Mouse (Mus musculus): Measurements from ENCODE around the gene Gfod1.
A peak's percentile ranks its signal among the peaks of the same experiment; 100 is the strongest.

The Gfod1 gene

DNA sequence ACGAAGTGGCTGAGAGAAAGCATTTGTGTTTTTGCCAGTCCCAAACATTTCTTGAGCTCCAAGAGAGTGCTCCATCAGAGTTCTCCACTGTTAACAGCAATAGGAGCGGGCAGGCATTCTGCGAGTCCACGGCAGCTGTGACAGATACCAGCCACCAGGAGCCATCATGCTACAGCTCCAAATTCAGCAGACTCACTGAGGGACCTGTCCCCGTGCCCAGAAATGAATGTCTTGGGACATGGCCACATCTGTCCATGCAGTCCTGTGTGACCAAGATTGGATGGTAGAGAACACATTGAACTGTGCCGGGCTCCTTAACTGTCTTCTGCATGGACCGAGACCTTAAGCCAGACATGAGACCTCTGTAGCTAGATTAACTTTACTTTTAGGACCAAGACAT lies 100.7 kb downstream of the Gfod1 start:
- DNase-seq (ENCODE audit: low read depth, low spot score) = no peak

DNA sequence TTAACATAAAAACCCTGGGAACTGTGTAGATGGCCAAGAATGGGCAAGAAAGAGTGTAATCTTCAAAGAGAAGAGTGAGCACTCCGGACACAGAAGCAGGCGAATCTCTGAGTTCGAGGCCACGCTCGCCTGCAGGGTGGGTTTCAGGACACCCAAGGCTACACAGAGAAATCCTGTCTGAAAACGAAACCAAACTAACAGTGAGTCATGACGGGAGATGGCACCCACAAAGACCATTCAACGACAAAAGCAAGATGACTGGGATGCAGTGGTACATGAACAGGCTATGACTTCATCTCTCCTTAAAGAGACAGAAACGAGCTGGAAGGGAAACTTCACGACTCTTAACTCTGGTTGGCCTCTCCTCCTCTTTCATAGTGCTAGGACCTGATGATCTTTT lies 101.6 kb downstream of the Gfod1 start:
- DNase-seq (ENCODE audit: low read depth, low spot score) = no peak

DNA sequence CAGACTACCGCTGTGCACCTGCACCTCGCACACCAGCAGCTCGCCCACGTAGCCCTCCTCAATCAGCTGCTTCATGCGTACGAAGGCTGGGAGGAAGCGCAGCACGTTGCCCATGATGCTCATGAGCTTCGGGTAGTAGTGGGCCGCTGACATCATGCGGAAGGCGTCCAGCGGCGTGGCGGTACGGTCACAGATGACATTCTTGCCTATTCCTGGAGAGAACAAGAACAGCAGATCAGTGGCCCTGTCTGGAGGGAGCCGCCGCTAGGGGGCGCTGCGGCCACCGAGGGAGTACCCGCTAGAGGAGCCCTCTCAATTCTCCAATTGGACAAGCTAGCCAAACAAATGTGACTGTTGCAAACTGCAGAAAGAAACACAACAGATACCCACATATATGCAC lies 102.9 kb downstream of the Gfod1 start:
- DNase-seq (ENCODE audit: low read depth, low spot score) = peak; percentile 70

DNA sequence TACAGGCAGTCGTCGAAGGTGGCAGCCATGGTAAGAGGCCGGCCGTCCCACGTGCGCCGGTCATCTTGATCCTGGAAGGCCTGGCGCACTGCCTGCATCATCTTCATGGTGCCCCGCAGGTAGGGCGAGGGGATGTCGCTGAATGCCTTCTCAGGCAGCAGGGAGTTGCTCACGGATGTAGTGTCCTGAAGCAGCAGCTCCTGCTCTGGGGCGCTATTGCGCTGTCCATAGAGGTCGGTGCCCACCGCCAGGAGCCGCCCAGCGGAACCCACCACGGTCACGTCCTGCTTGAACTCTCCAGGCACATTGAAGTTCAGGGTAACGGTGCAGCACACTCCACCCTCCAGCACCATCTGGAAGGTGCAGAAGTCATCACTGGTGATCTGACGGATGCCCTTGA lies 103.5 kb downstream of the Gfod1 start:
- peak; percentile 49 for DNase-seq (ENCODE audit: low read depth, low spot score)

DNA sequence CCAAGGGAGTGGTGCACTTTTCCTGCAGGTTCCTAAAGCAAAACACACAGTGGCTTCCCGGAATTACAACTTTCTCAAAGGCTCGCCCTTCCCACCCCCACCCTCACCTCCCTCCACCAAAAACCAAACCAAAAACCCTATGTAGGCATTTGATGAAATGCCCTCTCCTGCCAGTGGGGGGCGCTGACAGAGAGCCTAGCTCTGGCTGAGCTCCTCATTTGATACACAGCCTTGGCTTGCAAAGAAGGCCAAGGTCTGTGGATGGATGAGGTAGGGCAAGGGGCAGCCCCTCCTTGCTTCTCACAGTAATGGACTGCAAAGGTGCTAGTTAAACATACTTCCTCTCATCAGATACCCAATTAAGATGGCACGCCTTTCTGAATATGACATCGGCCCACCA lies 104.2 kb downstream of the Gfod1 start:
- peak; percentile 62 for DNase-seq (ENCODE audit: low read depth, low spot score)

DNA sequence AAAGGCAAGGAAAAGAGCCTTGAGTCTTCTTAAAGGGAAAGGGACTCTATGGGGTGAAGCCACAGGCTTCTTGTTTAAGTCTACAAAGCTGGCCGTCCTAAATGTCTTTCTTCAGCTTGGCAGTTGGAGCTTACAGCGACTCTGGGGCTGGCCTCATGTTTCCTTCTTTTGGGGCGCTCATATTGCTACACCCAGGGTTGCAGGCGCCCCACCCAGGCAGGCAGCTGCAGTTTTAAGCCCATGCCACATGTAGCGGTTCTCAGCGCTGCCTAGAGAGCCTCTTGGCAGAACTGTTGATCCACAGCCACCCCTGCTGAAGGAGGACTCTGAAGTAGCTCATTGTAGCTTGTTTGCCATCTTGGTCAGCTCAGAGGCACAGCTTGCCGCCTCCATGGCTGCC lies 104.7 kb downstream of the Gfod1 start:
- DNase-seq (ENCODE audit: low read depth, low spot score) = no peak

DNA sequence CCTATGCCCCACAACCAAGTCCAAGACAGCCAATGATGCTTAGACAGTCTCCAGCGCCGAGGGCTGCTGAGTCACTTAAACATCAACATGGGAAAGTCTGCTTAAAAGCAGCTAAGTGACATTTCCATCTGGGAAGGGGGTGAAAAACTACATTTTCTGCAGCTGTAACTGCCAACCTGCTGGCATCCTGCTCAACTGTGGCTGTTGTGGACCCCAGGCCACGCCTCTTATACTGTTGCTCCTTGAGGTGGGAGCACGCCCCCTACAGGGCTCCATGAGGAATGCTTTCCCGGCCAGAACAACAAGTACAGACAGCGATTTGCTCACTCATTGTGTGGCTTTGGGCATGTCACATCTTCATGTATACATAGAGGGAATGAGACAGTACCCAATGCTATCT lies 106.8 kb downstream of the Gfod1 start:
- peak; percentile 65 for DNase-seq (ENCODE audit: low read depth, low spot score)

DNA sequence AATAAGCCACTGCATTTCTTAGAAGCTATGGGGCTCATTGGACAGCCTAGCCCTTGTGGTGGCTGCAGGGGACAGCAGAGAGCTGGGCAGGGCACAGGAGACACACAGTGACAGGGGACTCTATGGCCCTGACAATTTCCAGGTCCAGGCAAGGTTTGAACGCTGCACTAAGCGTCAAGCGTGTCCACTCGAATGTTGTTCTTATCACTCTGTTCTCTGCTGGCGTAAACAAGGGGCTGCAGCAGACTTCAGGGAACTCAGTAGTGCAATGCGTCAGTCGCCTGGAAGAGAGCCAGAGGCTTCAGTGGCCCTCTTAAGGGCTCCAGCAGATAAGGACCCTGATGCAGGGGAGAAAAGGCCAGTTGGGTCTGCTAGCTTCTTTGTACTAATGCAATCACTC lies 108.0 kb downstream of the Gfod1 start:
- DNase-seq (ENCODE audit: low read depth, low spot score) = no peak

DNA sequence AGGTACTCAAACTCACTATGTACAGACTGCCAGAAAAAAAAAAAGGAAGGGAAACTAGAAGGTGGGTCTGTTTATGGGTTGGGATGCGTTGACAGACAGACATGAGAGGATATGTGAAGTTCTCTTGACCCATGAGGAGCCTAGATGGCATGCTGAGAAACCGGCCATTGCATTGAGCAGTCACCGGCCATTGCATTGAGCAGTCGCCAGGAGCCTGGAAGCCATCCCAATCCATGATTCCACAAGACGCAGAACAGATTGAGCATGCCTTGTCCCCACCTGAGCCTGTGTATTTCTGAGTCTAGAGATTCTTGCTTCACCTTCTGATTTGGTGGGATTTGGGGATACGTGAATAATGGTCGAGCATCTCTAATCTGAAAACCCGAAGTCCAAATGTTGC lies 110.0 kb downstream of the Gfod1 start:
- no peak for DNase-seq (ENCODE audit: low read depth, low spot score)

DNA sequence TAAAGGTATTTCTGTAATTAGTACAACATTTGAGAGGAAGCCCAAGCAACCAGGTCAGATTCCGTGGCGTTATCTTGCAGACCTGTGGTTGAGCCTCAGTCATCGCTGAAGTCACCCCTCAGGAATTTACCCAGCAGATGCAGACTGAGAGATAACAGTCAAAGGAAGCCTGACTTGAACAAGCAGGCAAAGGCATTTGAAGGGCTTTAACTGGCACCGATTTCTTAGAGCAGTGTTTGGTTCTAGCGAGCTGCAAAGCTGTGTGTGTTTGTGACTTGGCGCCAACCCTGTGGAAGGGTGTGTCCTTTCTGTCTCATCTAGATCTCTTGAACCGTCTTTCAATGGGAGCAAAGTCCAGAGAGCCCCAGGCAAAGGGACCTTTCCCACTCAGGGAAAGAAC lies 110.7 kb downstream of the Gfod1 start:
- DNase-seq (ENCODE audit: low read depth, low spot score) = no peak

DNA sequence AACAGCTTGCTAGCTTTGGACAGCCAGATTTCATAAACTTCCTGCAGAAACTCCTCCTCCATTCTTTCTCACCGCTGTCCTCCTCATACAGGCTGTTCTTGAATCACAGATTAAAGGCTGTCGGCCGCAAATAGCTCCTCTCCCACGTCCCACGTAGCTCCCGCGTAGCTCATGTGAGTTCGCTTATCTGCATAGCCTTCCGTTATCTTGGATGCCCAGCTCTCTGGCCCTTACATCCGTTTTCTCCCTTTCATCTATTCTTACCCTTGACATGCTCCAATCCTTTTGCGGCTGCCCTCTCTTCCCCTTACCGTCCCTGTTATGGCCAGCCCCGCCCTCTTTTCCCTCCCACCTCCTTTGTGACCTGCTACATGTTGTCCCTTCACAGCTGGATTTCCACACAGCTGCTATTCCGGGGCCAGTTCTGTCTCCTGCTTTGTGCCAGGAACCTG lies 112.2 kb downstream of the Gfod1 start:
- no peak for DNase-seq (ENCODE audit: low read depth, low spot score)

DNA sequence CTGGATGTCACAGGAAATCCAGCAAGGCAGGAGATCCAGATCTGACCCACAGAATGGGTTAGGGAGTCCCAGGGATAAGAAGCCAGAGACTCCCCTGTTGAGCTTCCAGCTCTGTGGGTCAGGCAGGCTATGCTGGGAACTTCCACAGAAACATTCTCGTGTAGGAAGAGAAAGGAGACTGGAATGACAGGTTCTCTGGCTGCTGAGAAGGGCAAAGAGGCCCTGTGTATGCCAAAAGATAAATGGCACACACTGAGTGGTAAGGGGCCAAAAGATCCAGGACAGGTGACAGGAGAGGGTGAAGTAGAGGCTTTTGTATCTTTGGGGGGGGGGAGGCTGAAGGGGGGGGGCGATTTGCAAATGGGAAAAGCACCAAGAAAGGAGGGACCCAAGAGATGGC lies 112.7 kb downstream of the Gfod1 start:
- DNase-seq (ENCODE audit: low read depth, low spot score) = no peak

DNA sequence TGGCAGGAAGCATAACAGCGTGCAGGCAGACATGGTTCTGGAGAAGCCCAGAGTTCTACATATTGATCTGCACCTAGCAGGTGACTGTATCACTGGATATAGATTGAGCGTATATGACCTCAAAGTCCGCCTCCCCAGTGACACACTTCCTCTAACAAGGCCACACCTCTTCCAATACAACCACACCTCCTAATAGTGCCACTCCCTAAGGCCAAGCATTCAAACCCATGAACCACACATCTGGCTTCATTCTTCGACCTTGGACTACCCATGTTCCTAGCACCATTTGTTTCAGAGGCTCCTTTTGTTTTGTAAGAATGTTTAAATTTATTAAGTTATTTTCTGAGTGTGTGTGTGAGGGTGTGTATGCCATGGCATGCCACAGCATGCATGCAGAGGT lies 116.2 kb downstream of the Gfod1 start:
- DNase-seq (ENCODE audit: low read depth, low spot score) = peak; percentile 40

DNA sequence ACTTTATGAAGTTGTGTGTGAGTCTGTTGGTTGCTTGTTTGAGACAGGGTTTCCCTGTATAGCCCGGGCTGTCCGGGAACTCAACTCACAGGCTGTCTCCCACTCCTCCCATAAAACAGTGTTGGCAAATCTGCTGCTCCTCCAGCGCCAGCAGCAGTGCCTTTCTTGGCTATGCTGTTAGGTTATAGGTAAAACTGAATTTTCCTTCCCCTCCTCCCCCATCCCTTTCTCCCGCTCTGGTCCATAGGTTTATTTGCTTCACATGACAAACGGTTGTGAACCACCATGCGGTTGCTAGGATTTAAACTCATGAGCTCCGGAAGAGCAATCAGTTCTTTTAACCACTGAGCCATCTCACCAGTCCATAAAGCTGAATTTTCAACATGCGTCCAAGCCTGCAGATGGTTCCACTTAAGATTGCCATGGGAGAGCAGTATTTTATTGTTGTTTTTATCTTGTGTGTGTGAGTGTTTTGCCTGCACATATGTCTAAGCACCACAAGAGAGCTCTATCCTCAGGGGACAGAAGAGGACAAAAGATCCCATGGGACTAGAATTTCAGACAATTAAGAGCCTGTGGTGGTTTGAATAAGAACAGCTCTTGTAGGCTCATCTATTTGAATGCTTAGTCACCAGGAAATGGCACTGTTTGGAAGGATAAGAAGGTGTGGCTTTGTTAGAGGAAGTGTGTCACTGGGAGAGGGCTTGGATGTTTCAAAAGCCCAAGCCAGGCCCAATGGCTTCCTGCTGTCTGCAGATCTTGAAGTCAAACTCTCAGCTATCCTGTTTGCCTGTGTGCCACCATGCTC lies 120.5 kb downstream of the Gfod1 start:
- DNase-seq (ENCODE audit: low read depth, low spot score) = peak; percentile 87

DNA sequence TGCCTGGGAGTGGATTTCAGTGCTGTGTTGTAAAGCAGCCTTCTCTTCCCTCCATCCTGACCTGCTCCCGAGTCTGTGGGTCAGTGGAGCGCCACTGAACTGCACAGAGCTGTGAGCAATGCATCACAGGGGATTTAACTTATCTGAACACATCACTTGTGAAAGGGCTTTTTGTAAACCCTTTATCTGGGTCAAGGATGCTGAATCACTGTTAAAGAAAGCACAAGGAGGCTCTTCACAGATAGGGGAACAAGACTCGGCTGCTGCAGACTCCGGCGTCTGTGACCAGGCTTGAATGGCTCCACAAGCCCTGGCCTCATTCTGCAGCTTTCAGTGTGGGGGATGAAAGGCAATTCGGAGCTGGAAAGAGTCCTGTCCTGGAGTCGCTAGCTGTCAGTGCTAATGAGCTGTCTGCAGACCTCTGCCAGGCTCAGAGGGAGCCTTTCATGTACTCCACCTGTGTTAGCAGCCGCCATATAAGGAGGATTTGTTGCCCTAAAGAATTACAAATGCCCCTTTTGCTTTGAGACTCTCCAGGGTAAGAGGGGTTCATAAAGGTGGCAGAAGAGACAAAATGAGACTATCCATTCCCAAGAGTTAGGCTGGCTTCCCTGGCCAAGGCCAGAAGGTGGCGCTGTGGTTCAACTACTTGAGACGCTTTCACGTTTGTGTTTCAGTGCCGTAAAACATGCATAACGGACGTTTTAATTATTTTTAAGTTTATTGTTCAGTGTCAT lies 121.3 kb downstream of the Gfod1 start:
- peak; percentile 74 for DNase-seq (ENCODE audit: low read depth, low spot score)

DNA sequence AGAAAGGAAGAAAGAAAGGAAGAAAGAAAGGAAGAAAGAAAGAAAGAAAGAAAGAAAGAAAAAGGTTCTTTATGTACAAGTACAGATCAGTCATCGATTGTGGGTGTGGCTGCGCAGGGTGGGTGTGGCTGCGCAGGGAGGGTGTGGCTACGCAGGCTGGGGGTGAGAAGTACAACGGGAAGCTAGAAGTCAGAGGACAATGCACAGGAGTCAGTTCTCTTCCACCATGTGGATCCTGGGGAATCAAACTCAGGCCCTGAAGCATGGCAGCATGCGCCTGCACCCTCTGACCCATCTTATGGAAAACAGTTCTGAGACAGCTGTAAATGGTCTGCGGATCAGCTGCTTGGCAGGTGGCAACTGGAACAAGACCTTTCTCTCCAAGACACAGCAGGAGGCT lies 122.9 kb downstream of the Gfod1 start:
- DNase-seq (ENCODE audit: low read depth, low spot score) = peak; percentile 60

DNA sequence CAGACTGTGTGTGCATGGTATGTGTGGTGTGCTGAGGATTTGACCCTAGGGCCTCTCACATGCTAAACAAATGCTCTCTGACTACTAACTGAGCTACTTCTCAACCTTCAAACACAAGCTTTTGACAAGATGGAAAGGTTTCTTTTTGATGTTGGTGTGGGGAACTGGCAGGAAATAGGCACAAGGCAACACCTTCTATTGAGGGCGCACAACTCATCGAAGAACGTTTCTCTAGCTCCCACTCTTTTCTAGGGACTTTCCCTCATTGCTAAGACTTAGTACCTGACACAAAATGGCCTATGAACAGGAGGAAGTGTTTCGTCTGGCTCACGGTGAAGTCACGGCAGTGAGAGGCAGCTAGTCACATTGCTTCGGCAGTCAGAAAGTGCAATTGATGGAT lies 126.7 kb downstream of the Gfod1 start:
- DNase-seq (ENCODE audit: low read depth, low spot score) = no peak

DNA sequence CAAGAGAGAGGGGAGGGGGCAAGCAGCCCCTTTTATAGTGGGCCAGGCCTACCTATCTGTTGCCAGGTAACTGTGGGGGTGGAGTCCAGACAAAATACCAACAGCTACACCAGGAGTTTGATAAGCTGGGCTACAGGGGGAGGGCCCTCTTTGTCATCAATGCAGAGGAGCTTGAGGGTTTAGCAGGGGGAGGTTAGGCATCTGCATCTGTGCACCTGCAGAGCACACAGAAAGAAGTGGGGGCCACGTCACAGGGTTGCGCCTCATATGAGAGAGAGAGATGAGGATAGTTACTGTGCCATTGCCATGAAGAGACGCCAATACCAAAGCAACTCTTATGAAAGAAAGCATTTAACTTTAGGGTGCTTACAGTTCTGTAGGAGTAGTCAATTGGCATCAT lies 127.3 kb downstream of the Gfod1 start:
- DNase-seq (ENCODE audit: low read depth, low spot score) = no peak

DNA sequence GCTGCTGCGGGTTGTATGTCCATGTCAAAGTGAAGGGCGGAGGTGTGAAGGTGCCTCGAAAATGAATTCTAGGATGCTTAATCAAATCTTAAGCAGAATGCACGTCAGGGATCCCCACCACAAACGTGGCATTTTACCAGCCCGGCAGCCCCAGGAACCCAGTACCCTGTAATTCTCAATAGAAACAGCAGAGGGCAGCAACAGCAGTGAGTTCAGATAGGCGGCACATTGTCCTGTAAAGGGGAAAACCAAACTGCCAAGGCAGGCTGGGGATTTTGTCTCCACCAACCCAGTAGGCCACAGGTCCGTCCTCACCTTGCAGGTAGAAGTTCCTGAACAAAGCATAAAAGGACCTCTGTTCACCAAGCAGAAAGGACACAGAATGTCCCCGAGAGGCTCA lies 130.7 kb downstream of the Gfod1 start:
- peak; percentile 78 for DNase-seq (ENCODE audit: low read depth, low spot score)

DNA sequence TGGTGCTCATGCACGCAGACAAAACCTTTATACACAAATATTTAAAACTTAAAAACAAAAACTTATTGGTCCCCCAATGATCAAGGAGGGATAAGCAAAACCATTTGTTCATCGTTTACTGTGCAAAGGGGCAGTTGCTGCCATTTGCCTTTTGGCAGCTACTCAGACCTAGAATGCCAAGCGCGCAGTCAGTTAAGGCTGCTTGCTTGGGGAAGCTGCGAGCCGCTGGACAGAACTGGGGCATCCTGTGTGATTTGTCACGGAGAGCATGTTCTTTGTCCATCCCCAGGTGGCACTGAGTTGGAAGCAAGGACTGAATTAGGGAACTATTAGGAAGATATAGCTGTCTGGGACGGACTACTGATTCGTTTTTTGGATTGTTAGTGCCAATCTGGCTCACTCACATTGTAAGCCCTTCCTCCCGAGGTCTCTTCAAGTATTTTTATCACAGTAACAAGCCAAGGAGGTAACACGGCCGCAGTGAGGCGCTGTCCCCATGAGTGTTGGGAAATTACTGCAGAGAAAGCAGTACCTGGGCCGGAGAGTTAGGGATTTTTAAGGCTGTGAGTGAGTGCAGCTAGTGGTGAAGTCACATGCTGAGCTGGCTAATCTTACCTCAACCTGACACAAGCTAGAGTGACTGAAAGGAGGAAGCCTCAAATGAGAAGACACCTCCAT lies 131.8 kb downstream of the Gfod1 start:
- peak; percentile 84 for DNase-seq (ENCODE audit: low read depth, low spot score)

DNA sequence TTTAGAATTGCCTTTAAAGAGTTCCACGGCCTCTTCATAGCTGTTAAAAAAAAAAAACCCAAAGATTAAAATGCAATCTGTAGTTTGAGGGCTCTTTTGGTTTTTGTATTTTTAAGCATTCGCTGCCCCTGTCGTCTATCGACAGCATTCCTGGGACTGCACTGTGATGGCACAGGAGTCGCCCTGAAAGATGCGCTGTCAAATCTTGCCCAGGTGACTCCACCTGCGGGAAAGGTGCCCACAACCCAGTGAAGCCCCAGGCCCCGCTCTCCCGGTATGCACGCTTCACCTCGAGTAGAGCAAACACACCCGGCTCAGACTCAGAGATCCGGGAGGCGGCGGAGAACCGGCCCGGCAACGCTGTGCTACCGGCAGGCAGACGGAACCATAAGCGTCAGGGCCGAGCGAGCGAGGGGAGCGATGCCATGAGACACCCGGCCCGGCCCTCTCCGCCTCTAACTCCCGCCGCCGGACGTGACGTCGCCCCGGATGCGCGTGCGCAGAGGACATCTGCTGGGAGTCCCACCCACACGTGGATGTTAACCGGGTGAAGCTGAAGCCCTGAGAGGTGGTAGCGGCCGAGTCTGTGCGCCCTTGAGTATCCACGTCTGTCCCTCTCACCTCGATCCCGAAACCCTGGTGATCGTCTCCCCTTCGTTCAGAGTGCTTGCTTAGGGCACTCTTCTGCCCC lies 132.8 kb downstream of the Gfod1 start, which contains the start of gene Tbc1d7:
Tbc1d7 (minus strand) TSS at position 482 of the 691 bp plus-strand sequence.
- DNase-seq (ENCODE audit: low read depth, low spot score) = peak; percentile 97

DNA sequence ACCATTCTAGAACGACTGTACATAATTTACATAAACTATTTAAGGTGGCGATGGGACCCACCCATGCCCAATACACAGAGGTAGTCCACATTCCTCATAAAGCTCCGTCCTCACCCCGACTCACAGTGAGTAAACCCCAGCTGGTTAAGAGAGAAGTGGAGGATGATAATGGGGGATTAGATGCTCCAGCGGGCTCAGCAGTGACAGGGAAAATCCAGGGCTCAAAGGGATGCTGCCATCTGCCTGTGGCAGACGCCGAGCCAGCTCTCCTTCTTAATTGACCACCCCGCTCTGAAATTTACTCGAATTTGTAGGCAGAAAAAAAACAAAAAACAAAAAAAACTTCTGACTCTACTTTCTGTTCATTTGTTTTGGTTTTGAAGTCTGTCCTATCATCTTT lies 136.3 kb downstream of the Gfod1 start:
- no peak for DNase-seq (ENCODE audit: low read depth, low spot score)
